Mouse (Mus musculus) kidney, adult 10 weeks (tissue): ENCODE measurements around the gene Nmur2. TPM values are rescaled to one million over a fixed set of nuclear protein-coding genes. Genes with fewer than 3 reads are reported as not detected.

ENCODE experiments used
- polyA plus RNA-seq: library from polyadenylated mRNA; stranded (reverse); fragments of 350-450 nt; fragmentation: Illumina TruSeq; extraction: RNeasy Lipid Tissue Mini Kit (QIAGEN cat#74804); gene quantifications from one replicate; pipeline ENCODE4 v1.2.3, GENCODE M21; 2014; ENCODE audit warnings: low read depth, low replicate concordance

The Nmur2 gene
- polyA plus RNA-seq = not detected

GRCm38 (mm10) chr11:56040917-56041316 is at the start of gene Nmur2:
Gene Nmur2 (minus strand): TSS chr11:56041010.

